Mouse (Mus musculus): ENCODE measurements around the gene Acbd6. TPM values are rescaled to one million over a fixed set of nuclear protein-coding genes. Genes with fewer than 3 reads are reported as not detected.

Gene Acbd6
- total RNA-seq (2021), result 64.9 and 81.0 TPM in 2 replicates
- long read RNA-seq, full-length matches to known transcripts, result 48 of 52 reads
- long read RNA-seq, partial matches to known transcripts, result 0 of 52 reads
- long read RNA-seq, other reads (novel, unspliced or antisense), result 4 of 52 reads

DNA sequence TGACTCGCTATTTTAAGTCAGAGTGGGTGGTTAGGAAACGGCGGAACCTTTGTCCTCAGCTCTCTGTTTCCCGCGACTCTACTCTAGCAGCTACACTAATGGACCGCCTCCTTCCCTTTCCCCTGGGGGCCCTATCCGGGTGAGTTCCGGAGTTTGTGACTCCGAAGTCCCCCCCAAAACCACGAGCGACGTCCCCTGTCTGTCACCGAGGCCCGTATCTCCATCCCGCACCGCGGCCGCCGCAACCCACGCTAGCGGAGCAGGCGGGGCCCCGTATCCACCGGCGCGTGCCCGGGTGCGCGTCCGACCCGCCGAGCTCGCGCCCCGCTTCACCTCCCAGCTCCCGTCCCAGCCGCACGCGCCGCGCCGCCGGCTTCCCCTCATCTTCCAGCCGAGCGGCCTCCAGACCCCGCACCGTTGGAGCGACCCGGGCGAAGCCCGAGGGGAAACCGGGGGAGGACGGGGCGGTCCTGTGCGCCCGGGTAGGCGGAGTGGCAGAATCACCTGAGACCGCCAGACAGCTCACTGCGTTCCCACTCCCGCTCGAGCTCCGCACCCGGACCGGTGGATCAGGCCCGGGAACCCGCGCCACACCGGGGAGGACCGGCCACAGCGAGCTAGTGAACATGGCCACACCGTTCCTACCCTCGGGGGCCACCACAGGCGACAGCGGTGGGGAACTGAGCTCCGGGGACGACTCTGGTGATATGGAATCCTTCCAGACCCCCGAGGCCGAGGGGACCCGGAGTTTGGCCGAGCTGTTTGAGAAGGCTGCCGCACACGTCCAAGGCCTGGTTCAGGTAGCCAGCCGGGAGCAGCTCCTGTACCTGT, at the start of gene Acbd6:
Gene Acbd6, plus strand, starts transcription at position 109 of the 831 bp plus-strand sequence.
- DNase-seq, result peak; percentile 69

GRCm38 (mm10) chr1:155510263-155510662, 47.7 kb upstream of the Acbd6 start:
- DNase-seq, result peak; percentile 32

- no peak for DNase-seq
Measured at GRCm38 (mm10) chr1:155515866-155516265, 42.1 kb upstream of the Acbd6 start.

GRCm38 (mm10) chr1:155516594-155516993, 41.3 kb upstream of the Acbd6 start:
- peak; percentile 72 for DNase-seq

- no peak for DNase-seq
Measured at GRCm38 (mm10) chr1:155517060-155517459, 40.9 kb upstream of the Acbd6 start.

DNA sequence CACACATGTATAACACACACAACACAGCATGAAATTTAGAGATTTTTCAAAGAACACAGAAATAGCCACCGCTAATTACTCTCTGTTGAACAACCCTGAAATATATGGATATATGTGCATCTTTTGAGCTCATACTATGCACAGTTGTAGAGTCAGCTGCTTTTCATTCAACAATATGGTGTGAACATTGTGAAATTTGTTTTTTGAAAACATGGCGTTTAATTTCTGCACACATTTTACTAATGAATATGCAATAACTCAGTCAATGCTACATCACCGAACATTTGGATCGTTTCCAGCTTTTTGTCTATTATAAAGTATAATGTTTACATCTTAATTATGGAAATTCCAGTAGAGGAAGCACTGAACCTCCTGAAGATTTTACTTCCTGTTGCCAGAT, 37.6 kb upstream of the Acbd6 start:
- DNase-seq, result no peak

- no peak for DNase-seq
Measured at GRCm38 (mm10) chr1:155522493-155522892, 35.4 kb upstream of the Acbd6 start.

- no peak for DNase-seq
Measured at GRCm38 (mm10) chr1:155526176-155526575, 31.7 kb upstream of the Acbd6 start.

GRCm38 (mm10) chr1:155527027-155527786, 30.7 kb upstream of the Acbd6 start:
- DNase-seq, result no peak

GRCm38 (mm10) chr1:155527787-155528158, 30.1 kb upstream of the Acbd6 start:
- peak; percentile 35 for DNase-seq

- DNase-seq, result no peak
Measured at GRCm38 (mm10) chr1:155528405-155529119, 29.4 kb upstream of the Acbd6 start.

- DNase-seq, result peak; percentile 37
Measured at GRCm38 (mm10) chr1:155529120-155529963, 28.6 kb upstream of the Acbd6 start.

- no peak for DNase-seq
Measured at GRCm38 (mm10) chr1:155530561-155531457, 27.1 kb upstream of the Acbd6 start.

- no peak for DNase-seq
Measured at GRCm38 (mm10) chr1:155532396-155532795, 25.5 kb upstream of the Acbd6 start.

GRCm38 (mm10) chr1:155532833-155533688, 24.9 kb upstream of the Acbd6 start:
- DNase-seq, result peak; percentile 43

DNA sequence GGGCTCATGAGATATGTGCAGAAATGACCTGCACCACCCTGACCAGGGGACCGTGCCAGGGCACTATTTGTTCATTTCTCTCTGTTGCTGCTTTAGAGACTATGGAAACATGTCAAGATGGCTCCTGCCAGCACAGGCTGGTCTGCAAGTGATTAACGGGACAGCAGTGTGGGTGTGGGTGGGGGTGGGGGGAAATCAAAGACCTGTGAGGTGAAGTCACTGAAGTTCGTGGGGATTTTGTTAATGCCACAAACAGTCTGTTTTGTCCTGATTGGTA, 24.3 kb upstream of the Acbd6 start:
- no peak for DNase-seq

GRCm38 (mm10) chr1:155537005-155537642, 20.8 kb upstream of the Acbd6 start:
- DNase-seq, result no peak

DNA sequence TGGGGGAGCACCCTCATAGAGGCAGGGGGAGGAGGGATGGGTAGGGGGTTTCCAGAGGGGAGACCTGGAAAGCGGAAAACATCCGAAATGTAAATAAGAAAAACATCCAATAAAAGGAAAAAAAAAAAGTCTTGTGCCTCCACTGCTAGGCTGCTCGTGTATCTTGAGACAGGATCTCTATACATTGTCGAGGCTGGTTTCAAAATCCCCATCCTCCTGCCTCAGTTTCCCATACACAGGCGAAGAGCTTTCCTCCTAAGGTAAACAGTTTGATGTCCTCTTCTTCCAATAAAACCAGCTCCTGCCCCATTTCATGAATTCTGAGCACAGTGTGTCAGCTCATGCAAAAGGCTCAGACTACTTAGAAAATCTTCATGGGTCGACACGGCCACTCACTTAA, 19.9 kb upstream of the Acbd6 start:
- DNase-seq, result no peak

- DNase-seq, result no peak
Measured at GRCm38 (mm10) chr1:155557642-155558011, 293 bp upstream of the Acbd6 start.
